Mouse (Mus musculus) Patski (cell line): Measurements from ENCODE around the gene Cmss1. TPM values are rescaled to one million over a fixed set of nuclear protein-coding genes. Genes with fewer than 3 reads are reported as not detected.
A peak's percentile ranks its signal among the peaks of the same experiment; 100 is the strongest.

Experiments
- ATAC-seq: fragments of 100-300 bp; one replicate; pipeline ENCODE4 v1.8.0; 2021
- CTCF ChIA-PET: fragments of 350-600 bp; sonication (Branson Sonifier 250); formaldehyde crosslinking; loops from one replicate; lab custom pipeline; 2022; ENCODE audit warnings: inconsistent platforms; lab: Charles Lee
- POLR2A ChIA-PET: fragments of 350-600 bp; sonication (Branson Sonifier 250); formaldehyde crosslinking; loops from one replicate; lab custom pipeline; 2022; ENCODE audit warnings: antibody characterized with exemption, inconsistent platforms; lab: Charles Lee
- DNase-seq: peaks from one replicate; pipeline ENCODE4 v3.0.0-alpha.2; 2011; ENCODE audit warnings: low read depth, low spot score
- H3K27me3 ChIP-seq: fragments of 371-371 bp; one replicate; pipeline ENCODE4 v1.5.1; 2021
- CTCF ChIP-seq: fragments of 100-300 bp; IDR thresholded peaks from one replicate; pipeline ENCODE4 v1.5.1; 2021
- in situ Hi-C: fragments of 300-500 bp; cut with MboI; formaldehyde crosslinking; loops from 3 replicates; pipeline ENCODE4 v1.11.1; 2018; ENCODE audit warnings: low pct_unique_long_range_greater_than_20kb, mixed read lengths
- polyA plus RNA-seq: library from polyadenylated mRNA; unstranded; gene quantifications from one replicate; pipeline ENCODE4 v1.2.3, GENCODE M21; 2021

Gene Cmss1
- polyA plus RNA-seq, 1 experiment from 2014 or later: 13.8 TPM

DNA sequence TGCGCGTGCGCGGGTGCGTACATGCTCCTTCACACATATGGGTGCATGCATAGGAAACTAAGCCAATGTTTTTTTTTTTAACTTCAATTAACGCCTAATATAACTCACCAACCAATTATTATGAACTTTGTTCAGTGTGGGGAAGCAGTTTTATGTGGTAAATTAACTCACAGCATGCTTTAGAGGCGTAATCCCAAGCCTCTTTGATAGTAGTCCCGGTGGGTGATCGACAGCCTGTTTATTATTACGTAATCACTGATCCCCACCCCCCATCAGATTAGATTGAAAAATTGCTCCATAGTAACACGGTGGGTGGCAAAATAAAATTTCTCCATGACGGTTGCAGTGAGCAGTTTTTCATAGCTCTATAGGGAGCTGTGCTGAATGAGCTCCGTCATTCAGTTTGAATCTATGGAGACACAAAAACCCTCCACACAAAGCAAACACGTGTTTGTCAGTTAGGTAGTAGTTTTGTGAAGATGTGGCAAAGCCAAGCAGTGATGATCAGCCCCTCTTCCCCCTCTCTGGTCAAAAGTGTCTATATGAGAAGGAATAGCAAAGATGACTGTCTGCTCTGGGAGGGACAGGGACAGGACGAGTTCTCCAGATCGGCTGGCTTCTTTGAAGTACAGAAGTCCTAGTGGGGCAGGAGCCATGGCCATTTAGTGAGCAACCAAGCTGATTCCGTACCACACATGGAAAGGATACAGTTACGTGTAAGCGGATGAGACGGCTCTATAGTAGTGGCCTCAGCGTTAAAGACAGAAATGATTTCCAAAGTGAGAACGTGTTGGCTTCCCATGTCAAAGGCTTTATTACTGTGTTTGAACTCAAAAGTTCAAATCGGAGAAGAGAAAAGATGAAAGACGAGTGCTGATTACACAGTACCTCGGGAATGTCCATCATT lies 303.6 kb downstream of the Cmss1 start:
- no peak for TF ChIP-seq CTCF
- no peak for ATAC-seq
- H3K27me3 ChIP-seq: no peaks in the 10 kb centered on the region
- in situ Hi-C loops: no loop called here
- no peak for DNase-seq
- ChIA-PET POLR2A (interaction anchor here (0.6 to 0.7 kb wide), 2 partner anchors 80 to 86 kb away, joined by 3 to 4 read pairs; no protein-coding TSS in a partner anchor), CTCF (no interaction called here)

DNA sequence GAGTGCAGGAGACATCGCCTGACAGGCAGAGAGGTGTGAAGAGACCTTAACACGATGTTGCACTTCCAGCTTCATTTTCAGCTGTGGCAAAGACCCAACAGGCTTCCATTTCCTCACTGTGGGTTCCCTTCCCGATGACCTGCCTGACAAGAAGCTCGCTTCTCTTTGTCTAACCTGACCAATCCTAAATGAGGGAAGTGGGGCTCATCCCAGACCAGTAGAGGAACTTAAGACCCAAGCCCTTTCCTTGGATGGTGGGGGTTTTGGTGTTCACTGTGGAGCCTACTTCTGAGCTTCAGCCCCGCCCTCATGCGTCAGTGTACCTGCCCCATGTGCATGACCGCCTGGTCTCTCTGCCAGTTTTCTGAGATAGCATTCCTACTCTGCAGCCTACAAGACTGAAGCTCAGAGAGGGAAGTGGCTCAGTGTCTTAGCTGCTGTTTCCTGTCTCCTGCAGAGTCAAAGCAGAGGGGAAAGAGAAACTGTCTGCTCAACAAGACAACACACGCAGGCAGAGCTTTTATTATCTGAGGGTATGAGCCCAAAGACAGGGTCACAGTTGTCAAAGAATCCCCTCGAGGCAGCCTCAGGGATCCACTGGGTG lies 305.1 kb downstream of the Cmss1 start:
- in situ Hi-C loops: no loop called here
- POLR2A ChIA-PET: no interaction called here
- no peak for TF ChIP-seq CTCF
- no peaks in the 10 kb centered on the region for H3K27me3 ChIP-seq
- CTCF ChIA-PET: interaction anchor here (0.9 to 1.6 kb wide), 2 partner anchors 10 to 113 kb away, joined by 3 read pairs; no protein-coding TSS in a partner anchor
- DNase-seq: no peak
- ATAC-seq: no peak

DNA sequence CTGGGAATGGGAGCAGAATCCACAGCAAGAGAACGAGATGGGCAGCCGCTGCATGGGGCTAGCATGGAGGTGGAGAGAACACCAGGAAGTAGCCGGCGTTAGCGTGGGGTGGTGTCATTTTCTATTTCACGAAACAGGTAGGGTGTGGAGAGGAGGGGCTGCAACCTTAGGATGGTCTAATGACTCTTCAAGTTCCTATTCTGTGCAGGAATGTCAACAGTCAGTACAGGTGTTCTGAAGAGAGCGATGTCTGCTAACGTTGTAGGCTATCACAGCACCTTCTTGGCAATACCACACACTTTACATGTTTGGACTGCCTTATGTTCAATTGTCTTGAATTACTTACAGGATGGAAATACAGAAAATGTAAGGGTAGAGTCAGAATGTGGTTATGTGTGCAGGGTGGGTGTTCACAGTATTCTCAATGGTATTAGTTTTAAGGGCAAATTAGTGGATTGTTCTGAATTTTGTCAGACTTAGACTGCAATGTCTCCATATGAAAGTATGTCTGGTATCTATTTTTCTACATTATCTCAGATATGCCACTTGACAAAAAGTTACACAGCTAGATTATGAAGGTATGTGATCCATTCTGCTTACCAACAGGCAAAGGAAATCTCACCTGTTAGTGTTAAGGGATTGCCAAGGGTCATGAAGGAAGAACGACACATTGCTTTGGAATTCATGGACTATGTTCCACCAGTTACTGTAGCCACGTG lies 311.3 kb downstream of the Cmss1 start:
- POLR2A ChIA-PET: no interaction called here
- no peaks in the 10 kb centered on the region for H3K27me3 ChIP-seq
- in situ Hi-C loops: no loop called here
- ATAC-seq (peak; percentile 31), DNase-seq (no peak)
- CTCF ChIA-PET: interaction anchor here (1.0 kb wide), 1 partner anchor 12 kb away, joined by 3 read pairs; no protein-coding TSS in a partner anchor
- no peak for TF ChIP-seq CTCF

DNA sequence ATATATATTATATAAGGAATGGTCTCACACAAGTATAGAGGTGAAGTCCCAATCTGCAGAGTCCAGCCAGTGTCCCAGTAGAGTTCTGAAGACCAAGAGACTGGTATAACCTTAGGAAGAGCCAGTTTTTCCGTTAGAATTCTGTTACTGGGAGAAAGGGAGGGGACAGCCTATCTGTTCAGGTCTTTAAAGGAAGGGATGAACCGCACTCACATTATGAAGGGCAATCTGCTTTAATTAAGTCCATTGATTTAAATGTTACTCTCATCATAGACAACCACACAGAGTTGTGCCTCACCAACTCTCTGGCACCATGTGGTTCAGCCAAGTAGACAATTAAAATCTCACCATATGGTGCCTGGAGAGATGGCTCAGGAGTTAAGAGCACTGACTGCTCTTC lies 313.9 kb downstream of the Cmss1 start, which contains the start of gene Tmem30c:
Gene Tmem30c, minus strand, starts transcription at position 101 of the 400 bp plus-strand sequence.
- in situ Hi-C loops: no loop called here
- ATAC-seq (no peak), DNase-seq (no peak)
- no peak for TF ChIP-seq CTCF
- ChIA-PET POLR2A (no interaction called here), CTCF (no interaction called here)
- H3K27me3 ChIP-seq: no peaks in the 10 kb centered on the region

DNA sequence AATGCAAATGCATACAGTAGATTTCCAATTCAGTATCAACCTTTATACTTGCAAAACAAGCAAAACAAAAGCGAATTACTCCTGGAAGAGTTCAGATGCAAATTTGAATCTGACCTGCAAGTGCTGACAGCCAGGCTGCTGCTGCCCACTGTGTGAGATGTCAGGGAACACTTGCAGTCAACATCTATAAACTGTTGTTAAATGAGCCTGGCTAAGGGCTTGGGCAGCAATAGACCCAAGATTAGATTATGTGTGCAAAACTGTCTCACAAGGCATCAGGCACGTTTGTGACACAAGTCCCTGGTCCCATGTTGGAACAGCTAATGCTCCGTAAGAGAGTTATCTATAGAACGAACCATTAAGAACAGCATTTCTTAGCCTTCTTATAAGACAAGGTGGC lies 314.4 kb downstream of the Cmss1 start:
- ChIA-PET POLR2A (no interaction called here), CTCF (no interaction called here)
- no peak for TF ChIP-seq CTCF
- H3K27me3 ChIP-seq: no peaks in the 10 kb centered on the region
- in situ Hi-C loops: no loop called here
- DNase-seq: no peak
- ATAC-seq: no peak

DNA sequence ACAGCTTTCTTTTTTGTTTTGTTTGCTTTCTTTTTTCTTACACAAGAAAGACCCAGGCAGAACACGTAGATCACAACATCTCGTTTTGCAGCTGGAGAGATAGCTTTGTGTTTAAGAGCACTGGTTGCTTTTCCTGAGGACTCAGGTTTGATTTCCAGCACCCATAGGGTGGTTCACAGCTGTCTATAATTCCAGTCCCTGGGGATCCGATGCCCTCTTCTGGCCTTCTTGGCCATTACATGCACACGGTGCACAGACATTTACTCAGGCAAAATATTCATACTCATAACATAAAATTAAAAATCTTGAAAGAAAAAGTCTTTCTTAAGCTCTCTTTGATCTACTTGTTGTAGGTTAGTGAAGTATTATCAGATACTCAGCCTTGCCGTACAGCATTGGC lies 315.0 kb downstream of the Cmss1 start:
- TF ChIP-seq CTCF: peak; percentile 42
- ChIA-PET POLR2A (interaction anchor here (1.1 kb wide), 1 partner anchor 12 kb away, joined by 4 read pairs; no protein-coding TSS in a partner anchor), CTCF (interaction anchor here (1.0 to 1.2 kb wide), 2 partner anchors 10 to 107 kb away, joined by 3 read pairs; no protein-coding TSS in a partner anchor)
- in situ Hi-C loops: no loop called here
- DNase-seq: no peak
- ATAC-seq: no peak
- H3K27me3 ChIP-seq: no peaks in the 10 kb centered on the region

DNA sequence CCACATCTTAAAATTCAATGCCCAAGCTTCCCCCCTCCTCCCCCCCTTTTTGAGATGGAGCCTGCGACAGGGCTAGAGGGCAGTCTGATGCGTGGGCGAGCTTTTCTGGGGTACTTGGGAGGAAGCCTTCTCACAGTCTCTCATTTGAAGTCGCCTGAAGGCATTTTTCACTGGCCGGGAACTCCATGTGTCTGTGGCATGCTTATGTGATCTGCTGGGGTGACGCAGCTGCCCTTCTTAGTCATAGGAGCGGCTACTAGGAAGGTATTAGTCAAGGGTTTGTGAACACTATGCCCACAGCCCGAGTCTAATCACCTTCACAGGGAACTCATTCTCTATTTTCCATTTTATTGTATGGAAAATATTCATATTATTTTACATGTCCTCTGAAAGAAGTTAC lies 325.2 kb downstream of the Cmss1 start:
- ATAC-seq: peak; percentile 98
- in situ Hi-C loops: loop anchor here (5.0 kb wide), 1 partner anchor 116 kb away; no protein-coding TSS in a partner anchor
- DNase-seq: peak; percentile 93
- ChIA-PET CTCF (interaction anchor here (1.1 to 1.7 kb wide), 3 partner anchors 37 to 96 kb away, joined by 3 read pairs; no protein-coding TSS in a partner anchor), POLR2A (no interaction called here)
- H3K27me3 ChIP-seq: no peaks in the 10 kb centered on the region
- TF ChIP-seq CTCF: no peak

DNA sequence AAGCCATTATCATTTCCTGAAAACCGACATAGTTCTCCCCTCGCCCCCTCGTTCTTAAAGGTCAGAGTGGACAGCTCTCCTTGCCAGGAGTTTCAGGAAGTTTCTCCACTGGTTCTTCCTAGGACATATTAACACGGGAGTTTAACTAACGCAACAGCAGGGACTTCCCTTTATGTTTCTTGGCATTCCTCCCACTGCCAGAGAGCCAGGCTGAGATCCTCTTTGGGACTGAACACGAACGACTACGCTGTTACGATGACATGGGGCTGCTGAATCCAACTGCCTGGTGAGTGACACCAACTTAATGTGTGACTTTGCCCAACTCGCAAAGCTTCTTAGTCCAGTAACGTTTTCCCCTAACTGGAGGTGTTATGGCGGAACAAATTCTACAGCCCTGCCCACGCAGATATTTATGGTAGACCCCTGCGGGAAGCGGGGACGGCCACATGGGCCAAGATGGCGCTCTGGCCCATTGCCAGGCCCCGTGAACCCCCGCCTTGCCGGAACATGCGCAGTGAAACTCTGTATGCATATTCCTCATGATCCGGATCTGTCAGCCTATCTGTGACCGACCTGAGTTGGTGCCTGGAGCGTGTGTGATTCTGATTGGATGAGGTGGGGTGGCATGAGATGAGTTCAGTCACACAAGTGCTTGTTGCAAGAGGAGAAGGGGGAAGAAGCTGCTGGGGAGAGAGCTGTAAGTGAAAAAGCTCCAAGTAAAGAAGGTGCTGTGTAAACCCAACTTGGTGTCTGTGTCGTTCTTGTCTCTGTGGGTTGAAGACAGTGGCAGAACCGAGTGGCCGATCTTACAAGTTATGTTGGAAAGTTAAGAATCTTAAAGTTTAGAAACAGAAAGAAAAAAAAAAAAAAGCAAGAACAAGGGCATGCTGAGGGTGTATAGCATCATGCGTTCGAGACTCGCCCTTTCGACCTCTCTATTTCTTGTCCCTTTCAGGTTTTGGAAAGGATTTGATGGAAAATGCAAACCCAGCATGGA lies 326.1 kb downstream of the Cmss1 start:
- POLR2A ChIA-PET: interaction anchor here (1.0 kb wide), 1 partner anchor 11 kb away, joined by 4 read pairs; no protein-coding TSS in a partner anchor

DNA sequence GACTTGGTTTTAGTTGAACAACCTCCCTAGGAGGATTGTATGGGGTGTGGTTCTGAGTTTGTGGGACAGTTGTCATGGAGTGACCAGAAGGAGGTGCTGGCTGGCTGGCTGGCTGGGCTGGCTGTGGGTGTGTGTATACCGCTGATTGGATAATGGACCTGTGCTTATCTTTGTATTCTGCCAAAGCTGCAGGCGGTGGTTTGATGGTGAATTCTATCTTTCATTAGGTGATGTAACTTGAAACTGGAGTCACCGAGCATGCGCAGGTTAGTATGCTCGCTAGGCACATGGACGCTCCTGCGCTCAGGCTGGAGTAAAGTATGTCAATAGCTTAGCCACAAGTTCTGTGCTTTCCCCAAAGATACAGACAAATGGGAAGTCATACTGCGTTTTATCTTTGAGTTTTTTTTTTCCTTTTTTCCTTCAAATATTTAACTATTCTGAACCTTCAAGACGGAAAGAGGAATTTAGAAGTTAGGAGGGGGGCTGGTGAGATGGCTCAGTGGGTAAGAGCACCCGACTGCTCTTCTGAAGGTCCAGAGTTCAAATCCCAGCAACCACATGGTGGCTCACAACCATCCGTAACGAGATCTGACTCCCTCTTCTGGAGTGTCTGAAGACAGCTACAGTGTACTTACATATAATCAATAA lies 327.6 kb downstream of the Cmss1 start:
- H3K27me3 ChIP-seq: no peaks in the 10 kb centered on the region
- TF ChIP-seq CTCF: no peak
- in situ Hi-C loops: no loop called here
- POLR2A ChIA-PET: no interaction called here
- ATAC-seq (no peak), DNase-seq (no peak)
- CTCF ChIA-PET: interaction anchor here (1.2 kb wide), 1 partner anchor 118 kb away, joined by 3 read pairs; no protein-coding TSS in a partner anchor

More for the DNA sequence above, 326.1 kb downstream of the Cmss1 start:
- CTCF ChIA-PET: interaction anchor here (1.1 to 1.7 kb wide), 4 partner anchors 36 to 116 kb away, joined by 3 read pairs; no protein-coding TSS in a partner anchor
- in situ Hi-C loops: loop anchor here (5.0 kb wide), 1 partner anchor 117 kb away; no protein-coding TSS in a partner anchor
- DNase-seq (no peak), ATAC-seq (no peak)
- no peak for TF ChIP-seq CTCF
- H3K27me3 ChIP-seq: no peaks in the 10 kb centered on the region
